Mouse (Mus musculus) kidney, postnatal 0 days (tissue): Measurements from ENCODE around the gene Arhgap23. TPM values are rescaled to one million over a fixed set of nuclear protein-coding genes. Genes with fewer than 3 reads are reported as not detected.

ENCODE experiments used
- ATAC-seq: fragments of 200-750 bp; cut with Nextera tagmentation; replicated peaks from 2 replicates; pipeline ENCODE4 v1.8.0; 2017; ENCODE audit warnings: low read depth, moderate number of reproducible peaks, moderate TSS enrichment, moderate library complexity; ENCODE audit not compliant: low FRiP score
- DNase-seq: peaks from one replicate; pipeline ENCODE4 v3.0.0-alpha.2; 2016; ENCODE audit warnings: low spot score
- H3K27ac ChIP-seq: fragments of 300-500 bp; sonication (generic); 2 replicates; pipeline ENCODE4 v1.5.1; 2014; ENCODE audit warnings: mild to moderate bottlenecking
- H3K27me3 ChIP-seq: fragments of 300-500 bp; sonication (generic); 2 replicates; pipeline ENCODE4 v1.6.1; 2014; ENCODE audit warnings: low read length, mixed read lengths; ENCODE audit not compliant: insufficient read depth
- H3K36me3 ChIP-seq: fragments of 300-500 bp; sonication (generic); 2 replicates; pipeline ENCODE4 v1.6.1; 2014; ENCODE audit warnings: low read length, mixed read lengths; ENCODE audit not compliant: insufficient read depth
- H3K4me1 ChIP-seq: fragments of 300-500 bp; sonication (generic); replicated peaks from 2 replicates; pipeline ENCODE4 v1.6.1; 2014; ENCODE audit warnings: antibody characterized with exemption, low read length, mixed read lengths; ENCODE audit not compliant: insufficient read depth
- H3K4me2 ChIP-seq: fragments of 300-500 bp; sonication (generic); 2 replicates; pipeline ENCODE4 v1.6.1; 2014; ENCODE audit warnings: mild to moderate bottlenecking, low read length, moderate library complexity, mixed read lengths
- H3K4me3 ChIP-seq: fragments of 300-500 bp; sonication (generic); replicated peaks from 2 replicates; pipeline ENCODE4 v1.5.1; 2014; ENCODE audit warnings: low read depth, low read length
- H3K9ac ChIP-seq: fragments of 300-500 bp; sonication (generic); 2 replicates; pipeline ENCODE4 v1.6.1; 2014; ENCODE audit warnings: low read depth, low read length
- H3K9me3 ChIP-seq: fragments of 300-500 bp; sonication (generic); replicated peaks from 2 replicates; pipeline ENCODE4 v1.6.1; 2016; ENCODE audit warnings: low read length, inconsistent platforms, mixed read lengths
- CTCF ChIP-seq: IDR thresholded peaks from 2 replicates; pipeline ENCODE4 v1.5.1; 2016; ENCODE audit warnings: antibody characterized with exemption, low read depth, mild to moderate bottlenecking, moderate library complexity
- WGBS: fragments of 180-500 bp; shearing (Covaris S2); extraction: QIAGEN DNeasy Blood & Tissue Kit; methylation state at CpG from one replicate; pipeline ENCODE4 v1.1.7; 2014; 5-methylcytosine and 5-hydroxymethylcytosine counted together
- polyA plus RNA-seq: library from polyadenylated mRNA; unstranded; fragments of >200 nt; fragmentation: Nextera tagmentation; extraction: Ambion mirVana; gene quantifications from 2 replicates; pipeline ENCODE4 v1.2.1, GENCODE M21; 2015

Arhgap23 gene
- 5.4 and 5.7 TPM in 2 replicates for polyA plus RNA-seq

DNA sequence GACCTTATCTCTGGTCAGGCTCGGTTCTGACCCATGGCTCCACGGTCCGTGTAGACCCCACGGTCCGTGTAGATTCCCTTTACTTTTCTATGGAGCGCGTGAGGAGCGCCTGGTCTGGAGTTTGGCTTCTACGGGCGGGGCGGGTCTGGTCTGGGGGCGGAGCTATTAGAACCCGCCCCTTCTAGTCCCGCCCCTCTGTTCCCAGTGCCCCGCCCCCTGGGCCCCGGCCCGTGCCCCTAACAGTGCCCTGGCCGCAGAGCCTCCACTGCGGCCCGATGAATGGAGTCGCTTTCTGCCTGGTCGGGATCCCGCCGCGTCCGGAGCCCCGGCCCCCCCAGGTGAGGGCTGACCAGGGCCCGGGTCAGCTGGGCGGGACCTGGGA lies at the start of gene Arhgap23:
TSS of gene Arhgap23 (plus strand) at position 204 of the 382 bp plus-strand sequence.
- TF ChIP-seq CTCF: no peak
- Histone ChIP-seq H3K9me3 (no peaks in the 10 kb centered on the region), H3K4me2 (peak within 1 kb of the TSS; percentile 87), H3K9ac (peak within 1 kb of the TSS; percentile 83), H3K27me3 (no peaks in the 10 kb centered on the region), H3K4me1 (peaks cover 9% of the 10 kb centered on the region; the same call in 1 of the 2 replicates), H3K27ac (peak within 1 kb of the TSS; percentile 74), H3K36me3 (no peaks in the 10 kb centered on the region), H3K4me3 (peak within 1 kb of the TSS; percentile 75)
- DNase-seq (peak; percentile 86), ATAC-seq (peak; percentile 78)
- WGBS: under 1% methylated on average over 29 of the region's 29 CpGs

GRCm38 (mm10) chr11:97365556-97365955 lies 49.8 kb upstream of the Arhgap23 start:
- Histone ChIP-seq H3K36me3 (no peaks in the 10 kb centered on the region), H3K9me3 (no peaks in the 10 kb centered on the region), H3K27me3 (no peaks in the 10 kb centered on the region), H3K27ac (no peak overlapping the region), H3K9ac (no peak overlapping the region), H3K4me1 (peaks cover 19% of the 10 kb centered on the region; the same call in 1 of the 2 replicates), H3K4me2 (no peak overlapping the region; the same call in 1 of the 2 replicates), H3K4me3 (no peak overlapping the region)
- no peak for TF ChIP-seq CTCF
- ATAC-seq (no peak), DNase-seq (no peak)
- WGBS: 52% methylated on average over 1 of the region's 1 CpGs

DNA sequence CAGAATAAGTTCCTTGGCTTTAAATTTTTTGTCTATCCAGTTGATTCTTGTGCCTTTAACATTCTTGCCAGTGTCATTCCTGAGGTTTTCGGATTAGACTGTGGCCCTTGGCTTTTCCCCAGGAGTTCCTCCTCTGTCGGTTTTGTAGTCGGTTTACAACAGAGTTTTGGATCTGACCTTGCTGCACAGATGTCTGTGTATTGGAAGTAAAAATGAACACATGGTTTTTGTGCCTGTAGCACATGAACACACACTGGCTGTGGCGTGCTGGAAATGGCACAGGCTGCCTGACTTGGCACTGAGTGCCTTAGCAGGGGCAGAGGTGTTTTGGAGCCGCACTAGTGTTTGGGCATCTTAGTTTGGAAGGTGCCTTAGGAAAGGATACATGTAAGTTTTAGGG lies 46.8 kb upstream of the Arhgap23 start:
- H3K27me3 ChIP-seq: no peaks in the 10 kb centered on the region
- no peak for TF ChIP-seq CTCF
- no peak overlapping the region for H3K4me2 ChIP-seq
- H3K4me3 ChIP-seq: no peak overlapping the region
- no peaks in the 10 kb centered on the region for H3K36me3 ChIP-seq
- ATAC-seq (no peak), DNase-seq (no peak)
- peaks cover 19% of the 10 kb centered on the region; the same call in 1 of the 2 replicates for H3K4me1 ChIP-seq
- WGBS: 82% methylated on average over 5 of the region's 5 CpGs
- no peak overlapping the region for H3K9ac ChIP-seq
- H3K9me3 ChIP-seq: no peaks in the 10 kb centered on the region
- no peak overlapping the region for H3K27ac ChIP-seq

DNA sequence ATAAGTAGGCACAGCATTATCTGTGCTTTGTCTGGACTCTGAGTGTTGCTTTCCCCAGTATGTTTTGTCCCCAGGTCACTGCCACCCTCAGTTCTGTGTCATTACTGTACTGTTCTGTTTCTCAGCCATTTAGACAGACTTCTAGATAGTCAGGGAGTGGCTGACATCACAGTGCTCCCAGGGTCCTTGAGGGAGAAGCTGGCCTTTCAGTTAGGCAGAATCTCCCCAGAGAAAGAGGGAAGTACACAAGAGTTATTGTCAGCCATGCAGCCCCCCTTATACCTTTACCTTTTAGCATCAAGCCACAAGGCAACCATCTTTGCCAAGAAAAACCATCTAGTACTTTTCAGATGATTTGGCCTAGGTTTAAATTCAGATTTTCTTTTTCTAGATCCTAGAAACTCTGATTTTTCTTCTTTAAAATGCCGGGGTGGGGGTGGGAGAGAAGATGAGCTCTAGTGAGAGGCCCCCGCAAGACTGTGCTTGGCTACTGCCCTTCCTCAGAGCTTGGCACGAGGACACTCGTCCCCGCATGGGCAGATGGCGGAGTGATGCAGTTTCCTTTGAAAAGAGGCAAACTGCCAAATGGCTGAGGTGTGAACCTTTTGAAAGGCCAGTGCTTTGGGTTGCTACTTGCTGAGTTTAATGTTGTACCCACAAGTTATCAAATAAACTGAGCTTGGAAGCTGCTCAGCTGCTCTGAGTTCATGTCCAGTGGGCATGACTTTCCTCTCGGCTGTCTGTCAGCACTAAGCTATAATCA lies 44.8 kb upstream of the Arhgap23 start:
- Histone ChIP-seq H3K9ac (no peak overlapping the region), H3K4me3 (no peak overlapping the region), H3K36me3 (0 out of 2 replicates have a peak, but pooled peaks cover 3% of the 10 kb centered on the region), H3K27me3 (no peaks in the 10 kb centered on the region), H3K4me2 (no peak overlapping the region), H3K4me1 (0 out of 2 replicates have a peak, but pooled peaks cover 3% of the 10 kb centered on the region), H3K27ac (no peak overlapping the region), H3K9me3 (no peaks in the 10 kb centered on the region)
- TF ChIP-seq CTCF: no peak
- ATAC-seq: no peak
- no peak for DNase-seq
- 48% methylated on average over 7 of the region's 7 CpGs for WGBS

- no peak overlapping the region for H3K27ac ChIP-seq
- no peak overlapping the region for H3K9ac ChIP-seq
- 85% methylated on average over 6 of the region's 6 CpGs for WGBS
- peaks cover 13% of the 10 kb centered on the region; the same call in 1 of the 2 replicates for H3K36me3 ChIP-seq
- H3K9me3 ChIP-seq: no peaks in the 10 kb centered on the region
- DNase-seq: no peak
- H3K4me2 ChIP-seq: no peak overlapping the region
- H3K27me3 ChIP-seq: no peaks in the 10 kb centered on the region
- no peak for ATAC-seq
- H3K4me3 ChIP-seq: no peak overlapping the region
- H3K4me1 ChIP-seq: no peaks in the 10 kb centered on the region
- no peak for TF ChIP-seq CTCF
Measured at GRCm38 (mm10) chr11:97372159-97372864, 43.0 kb upstream of the Arhgap23 start.

GRCm38 (mm10) chr11:97373402-97373801 lies 41.9 kb upstream of the Arhgap23 start:
- H3K4me3 ChIP-seq: no peak overlapping the region
- WGBS: 59% methylated on average over 2 of the region's 2 CpGs
- no peaks in the 10 kb centered on the region for H3K27me3 ChIP-seq
- H3K9me3 ChIP-seq: no peaks in the 10 kb centered on the region
- H3K4me2 ChIP-seq: no peak overlapping the region
- TF ChIP-seq CTCF: no peak
- H3K4me1 ChIP-seq: no peaks in the 10 kb centered on the region
- H3K9ac ChIP-seq: no peak overlapping the region
- ATAC-seq (no peak), DNase-seq (no peak)
- H3K27ac ChIP-seq: no peak overlapping the region
- peaks cover 23% of the 10 kb centered on the region; the same call in 1 of the 2 replicates for H3K36me3 ChIP-seq
